Mouse (Mus musculus) cerebellum, adult 18-20 months (tissue): ENCODE data around the gene Ryr3.

Source experiments
- DNase-seq, 2 experiments: peaks; one replicate each; pipeline ENCODE4 v3.0.0; 2021

The Ryr3 gene

GRCm38 (mm10) chr2:112900747-112901146 lies 316.1 kb downstream of the Ryr3 start:
- no peak for DNase-seq

- DNase-seq, result no peak
These were observed 332.3 kb downstream of the Ryr3 start for GRCm38 (mm10) chr2:112884456-112885114.

- DNase-seq, result peak; percentile 25 to 46
These were observed 335.1 kb downstream of the Ryr3 start for GRCm38 (mm10) chr2:112881805-112882204.

- peak; percentile 42 to 51 for DNase-seq
These were observed 335.5 kb downstream of the Ryr3 start for GRCm38 (mm10) chr2:112881376-112881775.

- DNase-seq, result peak; percentile 37 to 46
These were observed 339.5 kb downstream of the Ryr3 start for GRCm38 (mm10) chr2:112877404-112877803.

GRCm38 (mm10) chr2:112866043-112866551 lies 350.8 kb downstream of the Ryr3 start:
- no peak for DNase-seq

- DNase-seq, result no peak
These were observed 355.1 kb downstream of the Ryr3 start for GRCm38 (mm10) chr2:112861792-112862191.

GRCm38 (mm10) chr2:112845583-112846512 lies 371.0 kb downstream of the Ryr3 start:
- DNase-seq, result no peak

- DNase-seq, result no peak
These were observed 374.0 kb downstream of the Ryr3 start for GRCm38 (mm10) chr2:112842877-112843276.

GRCm38 (mm10) chr2:112831423-112832305 lies 385.2 kb downstream of the Ryr3 start:
- no peak for DNase-seq

- no peak for DNase-seq
These were observed 390.3 kb downstream of the Ryr3 start for GRCm38 (mm10) chr2:112826571-112826970.

- no peak for DNase-seq
These were observed 394.2 kb downstream of the Ryr3 start for GRCm38 (mm10) chr2:112822721-112823120.

GRCm38 (mm10) chr2:112819059-112819458 lies 397.8 kb downstream of the Ryr3 start:
- no peak for DNase-seq

- no peak for DNase-seq
These were observed 399.9 kb downstream of the Ryr3 start for GRCm38 (mm10) chr2:112816976-112817375.

GRCm38 (mm10) chr2:112815960-112816359 lies 400.9 kb downstream of the Ryr3 start:
- DNase-seq, result no peak

- peak; percentile 12 to 20 for DNase-seq
These were observed 404.1 kb downstream of the Ryr3 start for GRCm38 (mm10) chr2:112812637-112813402.

- no peak for DNase-seq
These were observed 410.9 kb downstream of the Ryr3 start for GRCm38 (mm10) chr2:112806015-112806414.

GRCm38 (mm10) chr2:112799995-112800353 lies 416.9 kb downstream of the Ryr3 start:
- peak; percentile 61 to 73 for DNase-seq

- no peak for DNase-seq
These were observed 417.4 kb downstream of the Ryr3 start for GRCm38 (mm10) chr2:112799351-112799994.

- DNase-seq, result no peak
These were observed 435.3 kb downstream of the Ryr3 start for GRCm38 (mm10) chr2:112781631-112782030.

GRCm38 (mm10) chr2:112774762-112775161 lies 442.1 kb downstream of the Ryr3 start:
- DNase-seq, result peak; percentile 48 to 69
